In genomic region chr14:15148516-15148915, GRCm38 (mm10) we compare ENCODE assay signal across 15 mouse cellular contexts.
"Had no signal": no experiment of that assay in that cellular context is flagged by ENCODE, and none has a peak within 500 bp of the region (broad histone marks: within the 10 kb centered on the region; RNA-seq: fewer than 3 reads in every experiment).

No protein-coding gene starts in this region.

- DNase-seq: retina, postnatal 1 day; right cerebral cortex, adult 18-20 months; right cerebral cortex, postnatal 14 days; right cerebral cortex, postnatal 25 days; right cerebral cortex, postnatal 4 days; spleen, adult 18-20 months; thymus, adult 18-20 months; thymus, adult 2 months; thymus, postnatal 14 days; thymus, postnatal 25 days; thymus, postnatal 36 days; thymus, postnatal 4 days had no signal

- H3K36me3 ChIP-seq: neural tube, embryonic 15.5 days; stomach, embryonic 15.5 days had no signal

- H3K4me3 ChIP-seq: neural tube, embryonic 15.5 days; stomach, embryonic 15.5 days had no signal

- H3K9me3 ChIP-seq: neural tube, embryonic 15.5 days; stomach, embryonic 15.5 days had no signal

- H3K4me1 ChIP-seq: neural tube, embryonic 15.5 days; stomach, embryonic 15.5 days had no signal

- H3K27ac ChIP-seq: neural tube, embryonic 15.5 days; stomach, embryonic 15.5 days; stomach, postnatal 0 days had no signal

- H3K9ac ChIP-seq: neural tube, embryonic 15.5 days; stomach, embryonic 15.5 days had no signal

- H3K27me3 ChIP-seq: neural tube, embryonic 15.5 days; stomach, embryonic 15.5 days had no signal

- H3K4me2 ChIP-seq: neural tube, embryonic 15.5 days; stomach, embryonic 15.5 days had no signal
